Mouse (Mus musculus) heart, adult 2 months (tissue): ENCODE measurements at regions not wholly inside any gene's neighbourhood (a gene's known extent, or its start where the extent isn't known, plus 50 kb on each side); places are given as distances from the start of the nearest gene placed in this dataset.

Source experiments
- CTCF ChIP-seq: fragments of 200-600 bp; IDR thresholded peaks from 2 replicates; pipeline ENCODE4 v1.8.1; 2022; ENCODE audit warnings: antibody characterized with exemption, mild to moderate bottlenecking, moderate library complexity
- POLR2A ChIP-seq: fragments of 200-500 bp; IDR thresholded peaks from 2 replicates; pipeline ENCODE4 v1.6.1; 2011; ENCODE audit warnings: mild to moderate bottlenecking, low read depth, low read length, control low read depth; ENCODE audit not compliant: insufficient read depth

DNA sequence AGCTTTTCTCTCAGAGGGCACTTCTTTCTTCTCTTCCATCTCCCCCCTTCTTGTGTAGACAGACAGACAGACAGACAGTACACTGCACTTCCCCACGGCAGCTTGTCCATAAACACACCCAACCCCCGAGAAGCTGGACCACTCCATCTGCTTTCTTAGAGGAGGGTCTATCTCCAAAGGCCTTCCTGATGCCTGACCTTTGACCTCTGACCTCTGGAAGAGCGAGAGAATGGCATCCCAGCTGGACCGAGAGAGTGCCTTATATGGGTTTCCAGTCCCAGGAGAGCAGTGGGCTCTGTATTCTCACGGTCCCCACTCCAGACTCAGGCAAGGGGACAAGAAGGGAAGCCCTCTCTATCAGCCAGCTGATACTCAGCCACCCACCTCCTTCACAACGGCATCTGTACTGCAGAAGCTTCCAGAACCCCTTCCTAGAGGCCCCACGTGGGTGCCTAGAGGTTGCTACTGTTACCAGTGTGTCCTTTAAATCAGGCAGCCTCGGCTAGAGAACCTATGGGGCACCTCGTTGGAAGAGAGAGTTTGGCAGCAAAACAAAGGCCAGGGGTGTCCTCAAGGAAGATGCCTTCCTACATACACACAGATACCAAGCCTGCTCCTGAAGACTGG is 54.1 kb upstream of the Foxp4 start:
- TF ChIP-seq CTCF (no peak), POLR2A (no peak)
